In genomic region chr13:54418781-54419327, GRCm38 (mm10) we compare ENCODE assay signal across 11 mouse cellular contexts. TPM values are rescaled to one million over a fixed set of nuclear protein-coding genes. Genes with fewer than 3 reads are reported as not detected.
A peak's percentile ranks its signal among the peaks of the same experiment; 100 is the strongest.
DNase-seq lines count a peak whose midpoint lies in the region; ATAC-seq lines count a peak whose summit lies in the region.
"Had no signal": no experiment of that assay in that cellular context is flagged by ENCODE, and none has a peak within 500 bp of the region (broad histone marks: within the 10 kb centered on the region; RNA-seq: fewer than 3 reads in every experiment).

No protein-coding gene starts in this region.

- DNase-seq in kidney, adult 18-20 months, result peak; percentile 50
- DNase-seq in kidney, postnatal 10 days, result peak; percentile 58
- no peak for DNase-seq in left cerebral cortex, adult 18-20 months (ENCODE audit: low spot score in 2 of 2)
- DNase-seq in thymus, postnatal 0 days (ENCODE audit: low spot score), result no peak
- DNase-seq in heart, postnatal 10 days, result no peak
- DNase-seq: liver, embryonic 13.5 days had no signal

- H3K9me3 ChIP-seq in kidney, embryonic 15.5 days (replicated peaks), result peaks cover 5% of the 10 kb centered on the region; the same call in 1 of the 2 replicates
- H3K9me3 ChIP-seq in forebrain, embryonic 15.5 days, result no peaks in the 10 kb centered on the region
- peaks cover 3% of the 10 kb centered on the region; the same call in 1 of the 2 replicates for H3K9me3 ChIP-seq in midbrain, embryonic 15.5 days
- H3K9me3 ChIP-seq: megakaryocyte, embryonic 14.5 days had no signal

- ATAC-seq in kidney, embryonic 15.5 days (replicated peaks; ENCODE audit: low FRiP score), result no peak
- ATAC-seq in forebrain, embryonic 15.5 days (replicated peaks), result peak; percentile 74
- ATAC-seq in midbrain, embryonic 15.5 days (replicated peaks), result peak; percentile 71

- no peaks in the 10 kb centered on the region for H3K4me1 ChIP-seq in kidney, embryonic 15.5 days
- H3K4me1 ChIP-seq in forebrain, embryonic 15.5 days, result peaks cover 11% of the 10 kb centered on the region
- H3K4me1 ChIP-seq in midbrain, embryonic 15.5 days, result peaks cover 13% of the 10 kb centered on the region
- H3K4me1 ChIP-seq: heart, embryonic 13.5 days; liver, embryonic 13.5 days had no signal

- H3K9ac ChIP-seq in kidney, embryonic 15.5 days, result no peak overlapping the region
- H3K9ac ChIP-seq in forebrain, embryonic 15.5 days (replicated peaks), result no peak overlapping the region
- no peak overlapping the region for H3K9ac ChIP-seq in midbrain, embryonic 15.5 days
- H3K9ac ChIP-seq: heart, embryonic 13.5 days; liver, embryonic 13.5 days had no signal

- H3K4me2 ChIP-seq in kidney, embryonic 15.5 days, result no peak overlapping the region
- H3K4me2 ChIP-seq in forebrain, embryonic 15.5 days (replicated peaks), result no peak overlapping the region
- H3K4me2 ChIP-seq in midbrain, embryonic 15.5 days, result no peak overlapping the region
- H3K4me2 ChIP-seq: heart, embryonic 13.5 days; liver, embryonic 13.5 days had no signal

- H3K4me3 ChIP-seq in kidney, embryonic 15.5 days (replicated peaks), result no peak overlapping the region
- no peak overlapping the region for H3K4me3 ChIP-seq in forebrain, embryonic 15.5 days
- no peak overlapping the region for H3K4me3 ChIP-seq in midbrain, embryonic 15.5 days
- H3K4me3 ChIP-seq: heart, embryonic 13.5 days; liver, embryonic 13.5 days; megakaryocyte, embryonic 14.5 days had no signal

- no peaks in the 10 kb centered on the region for H3K27me3 ChIP-seq in kidney, embryonic 15.5 days
- H3K27me3 ChIP-seq in forebrain, embryonic 15.5 days, result no peaks in the 10 kb centered on the region
- H3K27me3 ChIP-seq in midbrain, embryonic 15.5 days (replicated peaks), result no peaks in the 10 kb centered on the region
- H3K27me3 ChIP-seq: heart, embryonic 13.5 days; liver, embryonic 13.5 days had no signal

- H3K36me3 ChIP-seq in kidney, embryonic 15.5 days, result no peaks in the 10 kb centered on the region
- no peaks in the 10 kb centered on the region for H3K36me3 ChIP-seq in forebrain, embryonic 15.5 days
- H3K36me3 ChIP-seq in midbrain, embryonic 15.5 days (replicated peaks), result no peaks in the 10 kb centered on the region
- H3K36me3 ChIP-seq: heart, embryonic 13.5 days; liver, embryonic 13.5 days had no signal

- WGBS in kidney, embryonic 15.5 days, result 76% methylated on average over 10 of the region's 10 CpGs
- WGBS in forebrain, embryonic 15.5 days, result 35% methylated on average over 10 of the region's 10 CpGs
- 49% methylated on average over 10 of the region's 10 CpGs for WGBS in midbrain, embryonic 15.5 days

- intact Hi-C loops in heart, postnatal 10 days (cut with DNase I), result no loop called here

- H3K27ac ChIP-seq in kidney, embryonic 15.5 days, result no peak overlapping the region
- H3K27ac ChIP-seq in forebrain, embryonic 15.5 days (replicated peaks), result peak overlapping the region; percentile 72
- peak overlapping the region; percentile 40; the same call in 1 of the 2 replicates for H3K27ac ChIP-seq in midbrain, embryonic 15.5 days
- H3K27ac ChIP-seq: heart, embryonic 13.5 days; liver, embryonic 13.5 days had no signal

RNA-seq across cellular contexts. Expression of gene Cplx2, which starts 47.7 kb away (rescaled TPM):
- polyA plus RNA-seq in kidney, embryonic 15.5 days (2015; fragmentation: Nextera tagmentation; extraction: Ambion mirVana), result 4.0 and 5.3 TPM in 2 replicates
- 26.8 and 30.2 TPM in 2 replicates for polyA plus RNA-seq in forebrain, embryonic 15.5 days (2015; fragmentation: Nextera tagmentation; extraction: Ambion mirVana)
- 31.1 and 32.8 TPM in 2 replicates for polyA plus RNA-seq in midbrain, embryonic 15.5 days (2015; fragmentation: Nextera tagmentation; extraction: Ambion mirVana)
- total RNA-seq in left cerebral cortex, adult 18-20 months (2021), result 100 to 1,000 TPM; 791 to 833 TPM
- polyA plus RNA-seq in thymus, postnatal 0 days (2015; fragmentation: Nextera tagmentation; extraction: Ambion mirVana), result 0.49 and 0.50 TPM in 2 replicates
- 1 to 10 TPM; 8.9 to 9.8 TPM for total RNA-seq in heart, postnatal 10 days (2021)

RNA-seq across cellular contexts. Expression of gene Thoc3, which starts 49.8 kb away (rescaled TPM):
- 118 and 129 TPM in 2 replicates for polyA plus RNA-seq in kidney, embryonic 15.5 days (2015; fragmentation: Nextera tagmentation; extraction: Ambion mirVana)
- polyA plus RNA-seq in forebrain, embryonic 15.5 days (2015; fragmentation: Nextera tagmentation; extraction: Ambion mirVana), result 93.8 and 99.1 TPM in 2 replicates
- polyA plus RNA-seq in midbrain, embryonic 15.5 days (2015; fragmentation: Nextera tagmentation; extraction: Ambion mirVana), result 109 and 112 TPM in 2 replicates
- total RNA-seq in left cerebral cortex, adult 18-20 months (2021), result 10 to 100 TPM; 32.1 to 33.1 TPM
- polyA plus RNA-seq in thymus, postnatal 0 days (2015; fragmentation: Nextera tagmentation; extraction: Ambion mirVana), result 90.2 and 91.4 TPM in 2 replicates
- 10 to 100 TPM; 33.3 to 34.0 TPM for total RNA-seq in heart, postnatal 10 days (2021)

Comparison
In these comparisons a context has a peak if more than half of its experiments do, and no peak if none do; other contexts are left out.
1. DNase-seq: peak in kidney, adult 18-20 months (single experiment) and kidney, postnatal 10 days (single experiment); none in left cerebral cortex, adult 18-20 months (0 of 2), thymus, postnatal 0 days (single experiment) and heart, postnatal 10 days (0 of 2).